Mouse (Mus musculus): ENCODE measurements at regions not wholly inside any gene's neighbourhood (a gene's known extent, or its start where the extent isn't known, plus 50 kb on each side); places are given as distances from the start of the nearest gene placed in this dataset.

- no peak for TF ChIP-seq CTCF (IDR thresholded peaks at IDR 0.05)
- TF ChIP-seq EP300 (IDR thresholded peaks at IDR 0.05), result no peak
Observed at GRCm38 (mm10) chr9:117896517-117896916, 143.8 kb upstream of the Azi2 start.

All from lung, postnatal 0 days (tissue).